Mouse (Mus musculus): ENCODE results near the gene Pacsin1. TPM values are rescaled to one million over a fixed set of nuclear protein-coding genes. Genes with fewer than 3 reads are reported as not detected.
"Not testable (repeated sequence)": the region's sequence is repeated elsewhere in the genome, so short reads cannot be mapped to it uniquely, and the experiment has no call there.

Pacsin1 gene
- polyA plus RNA-seq, 1 experiment from 2014 or later = 2.6 TPM

DNA sequence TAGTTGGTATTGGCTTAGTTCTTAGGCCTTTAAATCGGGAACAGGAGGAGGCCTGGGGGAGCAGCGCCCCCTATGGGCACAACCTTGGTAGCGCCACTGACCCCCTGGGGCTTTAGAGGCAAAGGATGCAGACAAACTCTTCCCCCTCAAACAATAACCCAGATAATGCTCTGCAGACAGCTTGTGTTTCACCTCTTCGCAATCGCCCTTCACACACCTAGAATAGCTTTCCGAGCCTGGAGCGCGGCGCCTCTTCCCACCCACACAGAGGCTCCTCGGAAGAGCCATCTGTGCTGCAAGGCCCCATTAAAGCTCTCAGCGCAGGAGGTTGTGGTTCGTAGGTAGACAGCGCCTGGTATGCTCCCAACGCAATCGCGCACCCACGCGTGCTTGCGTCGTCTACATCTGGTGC, 16.4 kb upstream of the Pacsin1 start:
- no peaks in the 10 kb centered on the region for H3K9me3 ChIP-seq
- no peaks in the 10 kb centered on the region for H3K27me3 ChIP-seq (replicated peaks)
- no peak overlapping the region for H3K9ac ChIP-seq
- H3K36me3 ChIP-seq = no peaks in the 10 kb centered on the region
- H3K27ac ChIP-seq = no peak overlapping the region
- H3K4me2 ChIP-seq (replicated peaks) = no peak overlapping the region
- H3K4me1 ChIP-seq (replicated peaks) = peaks cover 20% of the 10 kb centered on the region
- ATAC-seq = no peak
- WGBS = 74% methylated on average over 20 of the region's 20 CpGs
- no peak overlapping the region for H3K4me3 ChIP-seq (replicated peaks)

DNA sequence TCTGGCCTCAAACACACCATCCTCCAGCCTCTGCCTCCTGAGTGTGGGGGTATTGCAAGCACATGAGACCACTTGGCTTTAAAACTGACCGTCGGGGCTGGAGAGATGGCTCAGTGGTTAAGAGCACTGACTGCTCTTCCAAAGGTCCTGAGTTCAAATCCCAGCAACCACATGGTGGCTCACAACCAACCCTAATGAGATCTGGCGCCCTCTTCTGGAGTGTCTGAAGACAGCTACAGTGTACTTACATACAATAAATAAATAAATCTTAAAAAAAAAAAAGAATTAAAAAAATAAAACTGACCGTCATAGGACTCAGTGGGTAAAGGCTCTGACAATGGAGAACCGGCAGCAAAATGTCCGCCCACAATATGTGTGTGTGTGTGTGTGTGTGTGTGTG, 15.5 kb upstream of the Pacsin1 start:
- not testable (repeated sequence) for H3K36me3 ChIP-seq; ATAC-seq; H3K4me3 ChIP-seq (replicated peaks); H3K27ac ChIP-seq; H3K9me3 ChIP-seq; H3K9ac ChIP-seq; H3K27me3 ChIP-seq (replicated peaks); H3K4me2 ChIP-seq (replicated peaks)
- peaks cover 20% of the 10 kb centered on the region for H3K4me1 ChIP-seq (replicated peaks)
- WGBS = 86% methylated on average over 6 of the region's 6 CpGs

DNA sequence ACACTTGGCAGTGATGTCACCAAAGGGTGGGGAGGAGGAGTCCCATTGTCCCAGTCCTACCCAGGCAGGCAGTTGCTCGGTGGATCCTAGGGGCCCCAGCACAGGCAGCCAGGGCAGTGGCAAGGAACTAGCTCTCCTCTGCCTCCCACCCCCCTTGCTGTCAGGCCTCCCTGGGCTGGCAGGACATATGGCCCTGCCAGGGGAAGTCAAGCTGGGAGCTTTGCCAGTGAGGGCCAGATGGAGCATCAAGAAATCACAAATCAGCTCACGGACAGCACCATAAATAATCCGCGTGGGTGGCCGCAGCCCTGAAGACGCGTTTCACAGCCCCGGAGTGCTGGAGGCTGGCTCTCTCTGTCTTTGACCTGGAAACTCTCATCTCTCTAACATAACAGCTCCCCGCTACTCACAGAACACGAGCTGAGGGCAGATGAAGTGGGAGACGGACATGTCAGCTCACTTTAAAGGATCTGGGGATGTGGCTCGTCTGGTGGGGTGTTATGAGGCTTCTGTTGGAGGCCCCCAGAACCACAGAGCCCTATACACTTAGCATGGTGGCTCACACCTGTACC, 12.7 kb upstream of the Pacsin1 start:
- peaks cover 10% of the 10 kb centered on the region for H3K4me1 ChIP-seq (replicated peaks)
- peak; percentile 62 for ATAC-seq
- H3K27ac ChIP-seq = peak overlapping the region; percentile 54
- peak overlapping the region; percentile 17; the same call in 1 of the 2 replicates for H3K9ac ChIP-seq
- H3K4me2 ChIP-seq (replicated peaks) = peak overlapping the region; percentile 22
- 12% methylated on average over 12 of the region's 12 CpGs for WGBS
- H3K4me3 ChIP-seq (replicated peaks) = no peak overlapping the region
- H3K36me3 ChIP-seq = no peaks in the 10 kb centered on the region
- H3K9me3 ChIP-seq = no peaks in the 10 kb centered on the region
- no peaks in the 10 kb centered on the region for H3K27me3 ChIP-seq (replicated peaks)

DNA sequence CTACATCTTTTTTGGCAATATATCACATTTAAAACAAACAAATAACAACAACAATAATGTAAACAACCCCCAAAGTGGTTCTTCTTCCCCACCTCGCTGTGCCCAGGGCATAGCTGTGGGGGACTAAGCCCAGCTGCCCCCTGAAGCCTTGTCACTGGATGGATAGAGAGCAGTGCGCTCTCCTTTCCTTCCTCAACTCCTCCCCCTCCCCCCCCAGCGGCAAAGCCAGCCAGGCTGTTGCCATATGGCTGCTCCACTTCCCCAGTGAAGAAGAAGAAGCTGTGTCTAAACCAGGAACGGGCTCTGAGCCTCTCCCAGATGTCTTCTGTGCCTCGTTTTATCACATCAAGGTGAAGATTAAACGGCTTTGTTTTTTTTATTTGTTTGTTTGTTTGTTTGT, 12.2 kb upstream of the Pacsin1 start:
- no peaks in the 10 kb centered on the region for H3K36me3 ChIP-seq
- H3K27me3 ChIP-seq (replicated peaks) = no peaks in the 10 kb centered on the region
- H3K9ac ChIP-seq = no peak overlapping the region
- peak overlapping the region; percentile 22 for H3K4me2 ChIP-seq (replicated peaks)
- peaks cover 10% of the 10 kb centered on the region for H3K4me1 ChIP-seq (replicated peaks)
- H3K9me3 ChIP-seq = no peaks in the 10 kb centered on the region
- no peak overlapping the region for H3K4me3 ChIP-seq (replicated peaks)
- peak overlapping the region; percentile 54; the same call in 1 of the 2 replicates for H3K27ac ChIP-seq
- ATAC-seq = no peak
- 31% methylated on average over 6 of the region's 6 CpGs for WGBS

DNA sequence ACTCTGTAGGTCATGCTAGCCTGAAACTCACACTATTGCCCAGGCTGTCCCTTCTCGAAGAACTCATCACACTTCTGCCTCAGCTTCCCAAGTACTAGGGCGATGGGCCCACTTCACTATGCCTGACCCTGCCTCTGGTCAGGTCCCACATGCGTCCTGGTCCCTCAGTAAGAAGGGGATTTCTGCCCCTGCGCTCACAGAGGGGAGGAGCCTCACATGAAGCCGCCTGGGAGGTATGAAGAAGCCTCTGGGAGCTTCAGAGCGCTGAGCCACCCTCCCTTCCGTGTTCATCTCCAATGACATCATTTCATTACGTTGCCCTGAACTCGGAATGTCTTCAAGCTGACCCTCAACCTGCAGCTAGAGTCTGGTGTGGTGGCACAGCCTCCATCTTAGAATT, 11.6 kb upstream of the Pacsin1 start:
- no peak for ATAC-seq
- 84% methylated on average over 9 of the region's 9 CpGs for WGBS

DNA sequence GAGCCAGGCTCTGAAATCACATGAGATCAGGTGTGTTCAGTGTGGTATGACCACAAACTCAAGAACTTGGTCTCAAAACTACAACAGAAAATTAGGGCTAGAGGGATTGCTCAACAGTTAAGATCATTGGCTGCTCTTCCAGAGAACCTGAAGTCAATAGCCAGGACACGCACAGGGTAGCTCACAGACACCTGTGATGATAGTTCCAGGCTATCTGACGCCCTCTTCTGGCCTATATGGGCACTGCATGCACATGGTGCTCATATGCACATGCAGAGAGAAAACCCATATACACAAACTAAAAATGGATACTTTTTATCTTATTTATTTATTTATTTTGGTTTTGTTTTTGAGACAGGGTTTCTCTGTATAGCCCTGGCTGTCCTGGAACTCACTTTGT, 10.7 kb upstream of the Pacsin1 start:
- Histone ChIP-seq H3K36me3 (no peaks in the 10 kb centered on the region), H3K4me2 (replicated peaks) (no peak overlapping the region), H3K27me3 (replicated peaks) (no peaks in the 10 kb centered on the region), H3K9me3 (no peaks in the 10 kb centered on the region), H3K4me3 (replicated peaks) (no peak overlapping the region), H3K27ac (no peak overlapping the region), H3K9ac (no peak overlapping the region), H3K4me1 (replicated peaks) (peaks cover 10% of the 10 kb centered on the region)
- WGBS = 48% methylated on average over 2 of the region's 2 CpGs
- no peak for ATAC-seq

More for the DNA sequence above, 11.6 kb upstream of the Pacsin1 start:
- Histone ChIP-seq H3K27me3 (replicated peaks) (no peaks in the 10 kb centered on the region), H3K4me3 (replicated peaks) (no peak overlapping the region), H3K4me2 (replicated peaks) (no peak overlapping the region), H3K27ac (no peak overlapping the region), H3K9me3 (no peaks in the 10 kb centered on the region), H3K4me1 (replicated peaks) (peaks cover 10% of the 10 kb centered on the region), H3K9ac (no peak overlapping the region), H3K36me3 (no peaks in the 10 kb centered on the region)

DNA sequence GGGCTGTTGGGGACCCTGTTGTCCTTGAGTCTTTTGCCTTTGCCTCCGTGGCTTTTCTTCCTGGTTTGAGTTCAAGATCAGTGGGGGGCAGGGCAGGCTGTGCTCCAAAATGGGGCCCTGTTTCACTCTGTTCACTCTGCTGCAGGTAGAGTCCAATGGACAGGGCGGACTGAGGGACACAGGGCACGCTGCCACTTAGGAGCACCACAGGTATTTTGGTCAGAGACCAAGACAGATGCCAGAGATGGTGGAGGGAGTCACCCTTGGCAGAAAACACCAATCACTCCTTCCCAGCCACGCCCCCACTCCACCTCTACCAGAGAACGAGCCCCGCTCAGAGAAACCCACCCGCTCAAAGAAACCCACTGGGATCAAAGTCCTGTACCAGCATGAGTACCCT, 9.5 kb upstream of the Pacsin1 start:
- no peak for ATAC-seq
- Histone ChIP-seq H3K27me3 (replicated peaks) (no peaks in the 10 kb centered on the region), H3K4me1 (replicated peaks) (peaks cover 10% of the 10 kb centered on the region), H3K27ac (no peak overlapping the region), H3K4me2 (replicated peaks) (no peak overlapping the region), H3K9ac (no peak overlapping the region), H3K4me3 (replicated peaks) (no peak overlapping the region), H3K9me3 (no peaks in the 10 kb centered on the region), H3K36me3 (no peaks in the 10 kb centered on the region)
- WGBS = 44% methylated on average over 7 of the region's 7 CpGs

DNA sequence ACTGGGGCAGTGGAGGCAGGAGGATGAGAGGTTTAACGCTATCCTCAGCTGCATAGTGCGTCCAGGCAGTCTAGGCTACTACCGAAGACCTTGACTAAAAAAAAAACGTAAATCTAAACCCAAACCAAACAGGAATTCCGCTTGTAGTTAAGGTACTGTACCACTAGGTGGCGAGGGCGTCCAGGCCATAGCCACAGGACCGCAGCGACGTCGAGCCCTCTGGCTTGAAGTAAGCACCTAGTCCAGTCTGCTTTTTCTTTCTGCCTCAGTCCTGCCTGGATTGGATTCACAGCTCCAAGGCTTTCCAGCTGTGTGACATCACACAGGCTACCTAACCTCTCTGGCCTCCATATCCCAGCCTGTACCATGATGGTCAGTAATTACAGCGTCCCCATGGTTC, 5.1 kb upstream of the Pacsin1 start:
- peaks cover 5% of the 10 kb centered on the region for H3K27me3 ChIP-seq (replicated peaks)
- no peaks in the 10 kb centered on the region for H3K36me3 ChIP-seq
- 10% methylated on average over 12 of the region's 12 CpGs for WGBS
- H3K4me2 ChIP-seq (replicated peaks) = no peak overlapping the region
- no peaks in the 10 kb centered on the region for H3K4me1 ChIP-seq (replicated peaks)
- no peak for ATAC-seq
- no peak overlapping the region for H3K9ac ChIP-seq
- no peak overlapping the region for H3K4me3 ChIP-seq (replicated peaks)
- H3K9me3 ChIP-seq = no peaks in the 10 kb centered on the region
- H3K27ac ChIP-seq = no peak overlapping the region

DNA sequence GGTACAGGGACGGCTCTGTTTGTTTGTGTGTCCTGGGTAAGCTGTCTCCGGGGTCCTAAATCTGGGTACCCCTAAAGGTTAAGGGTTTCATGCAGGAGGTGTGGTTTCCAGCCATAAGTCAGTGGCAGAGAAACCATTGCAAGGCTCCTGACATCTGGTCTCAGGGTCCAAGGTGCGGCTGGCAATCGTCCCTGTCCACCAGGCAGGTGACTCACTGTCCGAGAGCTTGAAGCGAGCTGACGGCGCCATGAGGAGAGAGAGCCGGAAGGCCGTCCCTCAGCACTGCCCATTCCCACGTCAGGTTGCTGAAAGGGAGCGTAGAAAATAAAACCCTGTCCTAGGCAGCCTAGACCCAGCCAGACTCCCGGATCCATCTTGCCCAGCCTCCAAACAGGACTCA, 4.7 kb upstream of the Pacsin1 start:
- 66% methylated on average over 13 of the region's 13 CpGs for WGBS
- no peaks in the 10 kb centered on the region for H3K36me3 ChIP-seq
- H3K4me1 ChIP-seq (replicated peaks) = peaks cover 4% of the 10 kb centered on the region
- no peak overlapping the region for H3K9ac ChIP-seq
- no peak overlapping the region for H3K4me3 ChIP-seq (replicated peaks)
- H3K27me3 ChIP-seq (replicated peaks) = peaks cover 9% of the 10 kb centered on the region
- no peak overlapping the region for H3K27ac ChIP-seq
- H3K9me3 ChIP-seq = no peaks in the 10 kb centered on the region
- ATAC-seq = no peak
- H3K4me2 ChIP-seq (replicated peaks) = no peak overlapping the region

DNA sequence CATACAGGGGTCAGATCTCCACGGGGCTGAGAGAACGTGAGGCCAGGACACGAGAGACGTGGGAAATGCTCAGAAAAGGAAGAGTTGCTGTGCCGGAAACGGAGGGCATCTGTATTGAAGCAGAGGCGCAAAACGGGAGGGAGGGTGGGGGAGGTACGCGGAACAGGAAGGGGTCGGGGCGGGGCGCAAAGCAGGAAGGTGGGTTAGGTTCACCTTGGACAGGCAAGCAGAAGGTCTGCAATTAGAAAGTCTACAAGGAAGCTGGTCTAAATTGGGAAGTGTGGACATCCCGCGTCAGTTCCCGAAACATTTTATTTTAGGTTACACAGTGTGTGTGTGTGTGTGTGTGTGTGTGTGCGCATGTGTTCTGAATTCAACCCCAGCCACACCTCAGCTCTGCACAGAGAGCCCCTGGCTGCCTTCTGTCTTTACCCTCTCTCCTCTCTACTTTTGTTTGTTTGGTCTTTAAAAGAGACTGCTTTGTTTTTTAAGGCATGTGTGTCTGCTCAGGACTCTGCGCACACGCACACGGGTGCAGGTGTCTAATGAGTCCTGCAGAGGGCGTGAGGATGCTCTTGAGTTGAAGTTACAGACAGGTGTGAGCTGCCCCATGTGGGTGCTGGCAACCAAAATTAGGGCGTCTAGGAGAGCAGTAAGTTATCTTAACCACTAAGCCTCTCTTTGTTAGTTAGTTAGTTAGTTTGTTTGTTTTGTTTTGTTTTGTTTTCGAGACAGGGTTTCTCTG, 3.1 kb upstream of the Pacsin1 start:
- no peak overlapping the region for H3K4me2 ChIP-seq (replicated peaks)
- ATAC-seq = no peak

DNA sequence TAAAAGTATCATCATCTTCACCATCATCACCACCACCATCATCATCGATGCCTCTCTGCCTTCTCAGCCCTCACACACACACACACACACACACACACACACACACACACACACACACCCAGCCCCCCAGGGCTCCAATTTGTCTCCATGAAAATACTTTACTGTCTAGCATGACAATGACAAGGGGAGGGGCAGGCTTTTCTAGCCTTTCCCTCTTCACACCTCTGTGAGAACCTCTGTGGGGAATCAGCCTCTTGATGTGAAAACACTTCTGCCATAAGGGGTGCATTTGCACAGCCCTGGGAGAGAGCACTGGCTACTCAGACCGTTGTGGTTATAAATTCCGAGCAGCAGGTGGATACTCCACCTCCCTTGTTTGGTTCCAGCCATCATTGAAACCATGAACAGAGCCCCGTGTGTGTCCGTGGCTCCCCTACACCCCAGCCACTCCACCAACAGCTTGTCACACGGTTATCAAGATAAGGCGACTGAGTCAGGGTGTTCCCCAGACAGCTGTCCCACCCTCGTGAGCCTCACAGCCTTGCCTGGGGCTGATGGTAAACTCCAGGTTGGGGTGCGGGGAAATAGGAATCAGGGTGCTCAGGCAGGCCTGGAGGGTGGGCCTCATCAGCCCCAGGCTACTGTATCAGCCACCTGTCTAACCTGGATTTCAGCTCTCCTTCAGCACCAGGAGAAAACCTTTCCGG, 1.9 kb upstream of the Pacsin1 start:
- H3K4me1 ChIP-seq (replicated peaks) = peaks cover 10% of the 10 kb centered on the region
- H3K9me3 ChIP-seq = no peaks in the 10 kb centered on the region
- no peaks in the 10 kb centered on the region for H3K36me3 ChIP-seq
- no peak overlapping the region for H3K9ac ChIP-seq
- no peak overlapping the region for H3K4me2 ChIP-seq (replicated peaks)
- no peak overlapping the region for H3K4me3 ChIP-seq (replicated peaks)
- H3K27me3 ChIP-seq (replicated peaks) = peaks cover 25% of the 10 kb centered on the region
- WGBS = 54% methylated on average over 10 of the region's 10 CpGs
- ATAC-seq = no peak
- H3K27ac ChIP-seq = no peak overlapping the region

More for the DNA sequence above, 3.1 kb upstream of the Pacsin1 start:
- no peaks in the 10 kb centered on the region for H3K36me3 ChIP-seq
- WGBS = 81% methylated on average over 23 of the region's 23 CpGs
- no peak overlapping the region for H3K9ac ChIP-seq
- H3K27me3 ChIP-seq (replicated peaks) = peaks cover 25% of the 10 kb centered on the region
- no peak overlapping the region for H3K27ac ChIP-seq
- no peaks in the 10 kb centered on the region for H3K9me3 ChIP-seq
- peaks cover 10% of the 10 kb centered on the region for H3K4me1 ChIP-seq (replicated peaks)
- no peak overlapping the region for H3K4me3 ChIP-seq (replicated peaks)

DNA sequence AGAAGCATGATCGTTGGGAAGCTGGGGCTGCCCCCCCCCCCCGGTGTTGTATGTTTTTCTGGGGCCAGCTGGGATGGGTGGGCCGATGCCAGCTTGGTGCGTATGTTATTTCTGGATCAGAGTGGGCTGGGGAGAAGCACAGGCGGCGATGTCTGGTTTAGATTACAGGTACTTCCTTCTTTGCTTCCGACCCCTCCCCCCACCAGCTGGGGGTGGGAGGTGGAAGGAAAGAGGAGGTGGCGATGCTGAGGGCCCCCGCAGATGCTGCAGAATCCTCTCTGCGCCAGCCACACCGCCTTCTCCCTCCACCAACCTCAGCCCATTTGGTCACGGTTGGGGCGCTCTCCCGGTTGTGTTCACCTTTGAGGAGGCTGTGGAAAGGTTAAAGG, 696 bp downstream of the Pacsin1 start:
- Histone ChIP-seq H3K27me3 (replicated peaks) (peaks cover 25% of the 10 kb centered on the region), H3K9ac (0 out of 2 replicates have a peak overlapping the region, but pooled peaks have one; percentile 30), H3K36me3 (no peaks in the 10 kb centered on the region), H3K4me3 (replicated peaks) (peak overlapping the region; percentile 45), H3K9me3 (no peaks in the 10 kb centered on the region), H3K4me2 (replicated peaks) (peak overlapping the region; percentile 91), H3K4me1 (replicated peaks) (peaks cover 10% of the 10 kb centered on the region), H3K27ac (no peak overlapping the region)
- 4% methylated on average over 14 of the region's 14 CpGs for WGBS
- ATAC-seq = no peak

All from intestine, embryonic 15.5 days (tissue).